Mouse (Mus musculus): ENCODE data around the gene Cldn16. TPM values are rescaled to one million over a fixed set of nuclear protein-coding genes. Genes with fewer than 3 reads are reported as not detected.

The Cldn16 gene
- not detected in 2 replicates for polyA plus RNA-seq (2016; fragmentation: Nextera tagmentation; extraction: Ambion mirVana)

DNA sequence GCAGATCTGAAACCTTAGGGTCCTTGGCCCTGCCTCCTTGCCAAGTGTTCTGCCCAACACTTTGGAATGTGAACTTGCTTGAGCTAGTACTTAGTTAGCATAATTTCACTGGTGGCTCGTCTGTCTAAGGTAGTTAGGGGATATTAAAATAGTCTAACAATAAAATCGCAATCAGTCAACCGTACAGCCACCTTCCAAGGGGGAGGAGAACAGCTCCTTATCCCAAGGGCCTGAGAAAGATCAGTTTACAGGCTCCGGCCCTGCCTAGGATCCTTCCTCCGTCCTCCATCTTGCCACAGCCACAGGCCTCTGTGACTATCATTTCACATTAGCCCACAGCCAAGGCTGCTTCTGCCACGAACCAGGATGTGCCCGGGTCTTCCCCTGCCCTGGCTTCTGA, at the start of gene Cldn16:
Gene Cldn16 (plus strand): TSS at position 301 of the 400 bp plus-strand sequence.
- Histone ChIP-seq H3K27ac (no peak within 1 kb of the TSS), H3K4me1 (no peaks in the 10 kb centered on the region), H3K27me3 (no peaks in the 10 kb centered on the region), H3K9me3 (no peaks in the 10 kb centered on the region), H3K9ac (no peak within 1 kb of the TSS), H3K36me3 (replicated peaks) (no peaks in the 10 kb centered on the region), H3K4me3 (replicated peaks) (no peak within 1 kb of the TSS), H3K4me2 (no peak within 1 kb of the TSS)
- WGBS, result 80% methylated on average over 7 of the region's 7 CpGs
- no peak for ATAC-seq (ENCODE audit: low FRiP score)

DNA sequence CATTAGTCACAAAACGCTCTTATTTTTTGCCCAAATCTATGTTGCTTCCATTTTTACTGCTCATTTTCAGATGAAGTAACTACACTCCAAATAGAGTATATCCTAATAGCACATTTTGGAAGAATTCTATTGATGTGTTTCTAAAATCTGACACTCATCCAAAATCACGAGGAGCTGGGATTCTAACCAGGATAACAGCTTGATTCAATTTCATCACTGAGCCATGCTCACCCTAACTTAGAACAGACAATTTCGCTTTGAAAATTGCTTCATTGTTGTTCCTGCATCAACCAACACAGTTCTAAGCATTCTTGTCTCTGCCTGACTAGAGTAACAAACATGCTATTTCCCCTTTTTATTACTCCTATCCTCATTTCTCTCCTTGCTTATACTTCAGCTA, 44.3 kb upstream of the Cldn16 start:
- no peak for ATAC-seq (ENCODE audit: low FRiP score)
- H3K9me3 ChIP-seq, result no peaks in the 10 kb centered on the region
- H3K9ac ChIP-seq, result no peak overlapping the region
- H3K27me3 ChIP-seq, result no peaks in the 10 kb centered on the region
- no peaks in the 10 kb centered on the region for H3K36me3 ChIP-seq (replicated peaks)
- no peak overlapping the region for H3K27ac ChIP-seq
- H3K4me2 ChIP-seq, result no peak overlapping the region
- H3K4me3 ChIP-seq (replicated peaks), result no peak overlapping the region
- no peaks in the 10 kb centered on the region for H3K4me1 ChIP-seq
- WGBS, result 88% methylated on average over 3 of the region's 3 CpGs

DNA sequence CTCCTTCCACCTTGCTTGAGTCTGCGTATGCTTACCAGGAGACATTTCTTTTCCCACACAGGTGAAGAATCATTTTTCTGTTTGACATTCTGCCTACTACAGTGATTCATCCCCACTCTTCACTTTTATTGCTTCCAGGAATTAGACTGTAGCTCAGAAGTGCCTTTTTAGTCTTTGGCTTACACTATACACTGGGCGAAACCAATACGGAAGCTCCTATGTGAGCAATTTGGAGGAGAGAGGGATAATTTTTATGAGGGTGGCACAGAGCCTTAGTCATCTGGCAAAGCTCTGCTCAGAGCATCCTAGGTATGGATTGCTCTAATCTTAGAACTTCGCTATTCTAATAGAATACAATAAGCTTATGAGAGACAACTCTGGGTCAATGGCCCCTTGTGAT, 40.9 kb upstream of the Cldn16 start:
- Histone ChIP-seq H3K4me1 (no peaks in the 10 kb centered on the region), H3K9me3 (no peaks in the 10 kb centered on the region), H3K27ac (no peak overlapping the region), H3K4me3 (replicated peaks) (no peak overlapping the region), H3K36me3 (replicated peaks) (no peaks in the 10 kb centered on the region), H3K9ac (no peak overlapping the region), H3K27me3 (no peaks in the 10 kb centered on the region), H3K4me2 (no peak overlapping the region)
- ATAC-seq (ENCODE audit: low FRiP score), result no peak
- 91% methylated on average over 4 of the region's 4 CpGs for WGBS

DNA sequence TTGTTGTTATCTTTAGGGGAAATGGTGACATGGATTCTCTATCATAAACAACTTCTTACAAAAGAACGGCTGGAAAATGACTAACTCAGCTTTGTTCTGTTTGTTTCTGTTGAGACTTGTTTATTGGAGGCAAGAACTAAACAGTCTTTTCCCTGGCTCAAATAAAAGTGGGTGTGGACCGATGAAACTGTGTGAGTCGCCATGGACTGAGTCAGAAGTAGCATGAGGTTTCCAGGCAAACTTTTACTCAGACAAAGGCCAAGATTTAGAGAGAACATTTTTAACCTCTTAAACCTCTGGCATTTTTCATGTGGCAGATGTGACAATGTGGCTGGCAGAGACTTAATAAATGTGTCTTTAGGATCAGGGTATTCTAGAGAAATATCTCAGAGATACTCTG, 32.7 kb upstream of the Cldn16 start:
- H3K9ac ChIP-seq, result no peak overlapping the region
- ATAC-seq (ENCODE audit: low FRiP score), result no peak
- no peak overlapping the region for H3K27ac ChIP-seq
- WGBS, result 84% methylated on average over 3 of the region's 3 CpGs
- H3K4me3 ChIP-seq (replicated peaks), result no peak overlapping the region
- H3K27me3 ChIP-seq, result no peaks in the 10 kb centered on the region
- no peaks in the 10 kb centered on the region for H3K36me3 ChIP-seq (replicated peaks)
- H3K9me3 ChIP-seq, result no peaks in the 10 kb centered on the region
- no peaks in the 10 kb centered on the region for H3K4me1 ChIP-seq
- no peak overlapping the region for H3K4me2 ChIP-seq

- no peak overlapping the region for H3K27ac ChIP-seq
- ATAC-seq (ENCODE audit: low FRiP score), result no peak
- no peaks in the 10 kb centered on the region for H3K9me3 ChIP-seq
- H3K9ac ChIP-seq, result no peak overlapping the region
- H3K27me3 ChIP-seq, result no peaks in the 10 kb centered on the region
- no peak overlapping the region for H3K4me3 ChIP-seq (replicated peaks)
- 30% methylated on average over 2 of the region's 2 CpGs for WGBS
- H3K36me3 ChIP-seq (replicated peaks), result no peaks in the 10 kb centered on the region
- H3K4me1 ChIP-seq, result no peaks in the 10 kb centered on the region
- H3K4me2 ChIP-seq, result no peak overlapping the region
These were observed 29.4 kb upstream of the Cldn16 start for GRCm38 (mm10) chr16:26433486-26433885.

DNA sequence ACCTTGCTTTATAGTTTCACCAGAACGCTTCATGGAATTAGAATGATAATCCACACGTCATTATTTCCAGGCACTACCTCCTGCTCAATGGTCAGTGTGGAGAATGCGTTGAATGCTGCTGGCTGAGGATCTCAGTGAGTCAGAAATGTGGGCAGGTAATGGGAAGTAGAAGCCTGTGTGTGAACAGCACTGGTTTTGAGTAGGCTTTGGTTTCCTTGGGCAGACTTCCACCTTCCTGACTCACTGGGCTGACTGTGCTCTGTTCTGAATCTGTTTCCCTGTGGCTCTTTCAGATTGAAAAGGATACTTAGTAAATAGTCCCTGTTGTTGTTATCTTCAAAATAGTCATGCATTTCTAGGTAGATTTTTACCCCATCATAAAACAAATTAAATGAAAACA, 22.9 kb upstream of the Cldn16 start:
- H3K27ac ChIP-seq, result no peak overlapping the region
- 82% methylated on average over 3 of the region's 3 CpGs for WGBS
- no peaks in the 10 kb centered on the region for H3K4me1 ChIP-seq
- no peak overlapping the region for H3K4me3 ChIP-seq (replicated peaks)
- H3K4me2 ChIP-seq, result no peak overlapping the region
- H3K27me3 ChIP-seq, result no peaks in the 10 kb centered on the region
- H3K9me3 ChIP-seq, result no peaks in the 10 kb centered on the region
- ATAC-seq (ENCODE audit: low FRiP score), result no peak
- H3K36me3 ChIP-seq (replicated peaks), result no peaks in the 10 kb centered on the region
- H3K9ac ChIP-seq, result no peak overlapping the region

GRCm38 (mm10) chr16:26441156-26441555, 21.8 kb upstream of the Cldn16 start:
- H3K36me3 ChIP-seq (replicated peaks), result no peaks in the 10 kb centered on the region
- no peak overlapping the region for H3K4me3 ChIP-seq (replicated peaks)
- 86% methylated on average over 3 of the region's 3 CpGs for WGBS
- ATAC-seq (ENCODE audit: low FRiP score), result no peak
- H3K4me2 ChIP-seq, result no peak overlapping the region
- no peak overlapping the region for H3K9ac ChIP-seq
- no peak overlapping the region for H3K27ac ChIP-seq
- no peaks in the 10 kb centered on the region for H3K27me3 ChIP-seq
- H3K9me3 ChIP-seq, result no peaks in the 10 kb centered on the region
- H3K4me1 ChIP-seq, result no peaks in the 10 kb centered on the region

DNA sequence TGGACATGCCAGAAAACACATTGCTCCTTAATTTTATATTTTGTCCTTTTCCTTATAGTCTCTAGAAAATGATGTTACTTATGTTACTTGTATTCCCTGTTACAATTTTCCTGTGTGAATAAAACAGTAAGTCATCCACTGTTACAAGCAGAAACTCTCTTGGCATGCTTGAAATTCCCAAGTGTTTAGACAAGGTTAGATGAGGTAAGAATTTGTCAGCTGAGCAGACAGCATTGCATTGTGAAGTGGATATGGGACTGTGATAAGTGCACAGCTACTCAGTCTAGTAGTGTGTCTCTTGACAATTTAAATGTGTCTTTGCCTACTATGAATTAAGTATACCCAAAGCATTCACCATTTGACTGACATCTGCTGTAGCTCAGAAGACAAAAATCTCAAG, 18.1 kb upstream of the Cldn16 start:
- Histone ChIP-seq H3K9ac (no peak overlapping the region), H3K4me1 (no peaks in the 10 kb centered on the region), H3K36me3 (replicated peaks) (no peaks in the 10 kb centered on the region), H3K4me3 (replicated peaks) (no peak overlapping the region), H3K9me3 (no peaks in the 10 kb centered on the region), H3K27me3 (no peaks in the 10 kb centered on the region), H3K27ac (no peak overlapping the region), H3K4me2 (no peak overlapping the region)
- ATAC-seq (ENCODE audit: low FRiP score), result no peak

DNA sequence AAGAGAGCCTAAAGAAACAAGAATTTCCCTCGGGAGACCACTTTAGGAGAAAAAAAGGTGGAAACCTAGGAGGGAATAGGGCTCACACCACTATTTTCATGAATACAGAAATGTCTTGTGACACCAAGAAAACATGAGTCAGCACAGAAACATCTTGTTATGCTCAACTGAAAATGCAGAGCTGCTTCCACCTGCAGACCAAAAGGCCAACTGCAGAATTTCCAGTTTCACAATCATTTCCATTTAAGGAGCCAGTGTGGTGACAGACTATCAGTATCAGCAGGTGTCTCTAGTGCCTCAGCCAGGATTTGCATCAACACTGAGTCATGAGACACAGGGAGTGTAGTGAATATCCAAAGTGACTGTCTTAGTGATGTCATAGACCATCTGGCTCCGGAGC, 15.3 kb upstream of the Cldn16 start:
- ATAC-seq (ENCODE audit: low FRiP score), result no peak
- WGBS, result 84% methylated on average over 2 of the region's 2 CpGs

DNA sequence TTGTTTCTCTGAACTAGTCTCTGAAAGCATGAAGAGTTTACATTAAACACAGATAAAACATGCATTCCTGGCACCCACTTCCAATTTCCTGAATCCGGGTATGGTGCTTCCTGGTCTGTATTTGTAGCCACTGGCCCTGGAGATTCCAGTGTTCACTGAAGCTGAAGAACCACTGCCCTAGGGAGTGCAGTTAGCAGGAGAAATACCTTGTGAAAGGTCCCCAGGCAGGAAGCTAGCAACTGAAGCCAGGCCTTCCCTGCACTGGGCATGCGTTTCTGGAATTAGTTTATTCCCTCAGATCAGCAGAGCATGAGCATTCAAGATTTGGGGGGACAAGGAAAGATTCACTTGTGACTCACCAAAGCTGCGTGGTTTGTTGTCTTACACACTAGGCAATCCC, 8.8 kb upstream of the Cldn16 start:
- Histone ChIP-seq H3K4me3 (replicated peaks) (no peak overlapping the region), H3K4me1 (no peaks in the 10 kb centered on the region), H3K27ac (no peak overlapping the region), H3K36me3 (replicated peaks) (no peaks in the 10 kb centered on the region), H3K27me3 (no peaks in the 10 kb centered on the region), H3K9ac (no peak overlapping the region), H3K4me2 (no peak overlapping the region), H3K9me3 (no peaks in the 10 kb centered on the region)
- ATAC-seq (ENCODE audit: low FRiP score), result no peak
- 68% methylated on average over 3 of the region's 3 CpGs for WGBS

More for the DNA sequence above, 15.3 kb upstream of the Cldn16 start:
- Histone ChIP-seq H3K27me3 (no peaks in the 10 kb centered on the region), H3K4me3 (replicated peaks) (no peak overlapping the region), H3K4me2 (no peak overlapping the region), H3K9ac (no peak overlapping the region), H3K27ac (no peak overlapping the region), H3K9me3 (no peaks in the 10 kb centered on the region), H3K4me1 (no peaks in the 10 kb centered on the region), H3K36me3 (replicated peaks) (no peaks in the 10 kb centered on the region)

DNA sequence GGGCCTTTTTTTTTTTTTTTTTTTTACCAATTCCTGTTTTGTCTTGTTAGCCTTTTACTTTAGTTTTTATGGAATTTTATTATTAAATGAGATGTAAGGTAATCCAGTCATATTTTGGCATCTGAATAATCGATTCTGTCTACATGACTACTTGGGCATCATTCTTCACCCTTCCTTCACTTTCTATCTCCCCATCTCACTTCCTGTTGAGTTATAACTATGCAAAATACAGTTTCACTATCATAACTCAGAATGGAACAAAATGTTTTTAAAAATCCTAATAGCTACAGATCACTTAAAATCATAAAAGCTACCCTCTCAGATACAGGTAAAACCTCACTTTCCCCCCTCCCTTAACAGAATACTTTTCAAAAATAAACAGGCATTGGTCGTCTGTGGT, 6.8 kb upstream of the Cldn16 start:
- no peaks in the 10 kb centered on the region for H3K27me3 ChIP-seq
- H3K9me3 ChIP-seq, result no peaks in the 10 kb centered on the region
- H3K36me3 ChIP-seq (replicated peaks), result no peaks in the 10 kb centered on the region
- no peak overlapping the region for H3K4me2 ChIP-seq
- H3K4me3 ChIP-seq (replicated peaks), result no peak overlapping the region
- no peak for ATAC-seq (ENCODE audit: low FRiP score)
- H3K27ac ChIP-seq, result no peak overlapping the region
- no peak overlapping the region for H3K9ac ChIP-seq
- no peaks in the 10 kb centered on the region for H3K4me1 ChIP-seq
- 85% methylated on average over 2 of the region's 2 CpGs for WGBS

DNA sequence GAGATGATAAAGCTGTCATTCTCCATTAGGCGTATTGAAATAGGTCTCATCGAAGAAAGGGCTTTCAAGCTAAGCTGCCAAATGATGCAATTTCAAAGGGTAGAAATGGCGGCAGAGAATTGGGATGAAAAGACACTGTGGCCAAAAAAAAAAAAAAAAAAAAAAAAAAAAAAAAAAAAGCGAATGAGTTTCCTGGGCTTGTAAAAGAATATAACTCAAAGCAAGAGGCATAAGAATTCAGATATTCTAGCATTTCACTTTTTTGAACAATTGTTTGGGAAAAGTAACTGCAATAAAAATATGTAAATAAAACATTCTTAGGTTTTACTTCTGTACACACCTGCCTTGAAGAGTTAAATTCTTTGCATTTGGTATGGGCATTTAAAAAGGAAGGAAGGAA, 3.6 kb downstream of the Cldn16 start:
- no peak overlapping the region for H3K4me3 ChIP-seq (replicated peaks)
- ATAC-seq (ENCODE audit: low FRiP score), result no peak
- no peaks in the 10 kb centered on the region for H3K4me1 ChIP-seq
- no peak overlapping the region for H3K27ac ChIP-seq
- WGBS, result 90% methylated on average over 4 of the region's 4 CpGs
- no peaks in the 10 kb centered on the region for H3K9me3 ChIP-seq
- no peak overlapping the region for H3K4me2 ChIP-seq
- no peaks in the 10 kb centered on the region for H3K36me3 ChIP-seq (replicated peaks)
- H3K9ac ChIP-seq, result no peak overlapping the region
- H3K27me3 ChIP-seq, result no peaks in the 10 kb centered on the region

- 77% methylated on average over 4 of the region's 4 CpGs for WGBS
- Histone ChIP-seq H3K4me2 (no peak overlapping the region), H3K9me3 (no peaks in the 10 kb centered on the region), H3K4me3 (replicated peaks) (no peak overlapping the region), H3K36me3 (replicated peaks) (no peaks in the 10 kb centered on the region), H3K27me3 (no peaks in the 10 kb centered on the region), H3K9ac (no peak overlapping the region), H3K27ac (no peak overlapping the region), H3K4me1 (no peaks in the 10 kb centered on the region)
- no peak for ATAC-seq (ENCODE audit: low FRiP score)
These were observed 8.3 kb downstream of the Cldn16 start for GRCm38 (mm10) chr16:26471254-26471653.

- H3K9ac ChIP-seq, result no peak overlapping the region
- no peaks in the 10 kb centered on the region for H3K9me3 ChIP-seq
- WGBS, result 15% methylated on average over 2 of the region's 2 CpGs
- no peak overlapping the region for H3K4me3 ChIP-seq (replicated peaks)
- H3K36me3 ChIP-seq (replicated peaks), result no peaks in the 10 kb centered on the region
- no peaks in the 10 kb centered on the region for H3K27me3 ChIP-seq
- ATAC-seq (ENCODE audit: low FRiP score), result no peak
- H3K4me2 ChIP-seq, result no peak overlapping the region
- no peak overlapping the region for H3K27ac ChIP-seq
- no peaks in the 10 kb centered on the region for H3K4me1 ChIP-seq
These were observed 32.8 kb downstream of the Cldn16 start for GRCm38 (mm10) chr16:26495721-26496120.
